Mouse (Mus musculus) spleen, adult 12 weeks (tissue): ENCODE results near the gene 4930447C04Rik.

Source experiments
- DNase-seq: peaks from one replicate; pipeline ENCODE4 v3.0.0; 2022; ENCODE audit warnings: low spot score

The 4930447C04Rik gene

GRCm38 (mm10) chr12:72837302-72837701, 103.3 kb downstream of the 4930447C04Rik start:
- DNase-seq, result no peak

GRCm38 (mm10) chr12:72835518-72836015, 105.0 kb downstream of the 4930447C04Rik start:
- no peak for DNase-seq

GRCm38 (mm10) chr12:72834773-72835517, 105.6 kb downstream of the 4930447C04Rik start:
- no peak for DNase-seq

GRCm38 (mm10) chr12:72831711-72832432, 108.7 kb downstream of the 4930447C04Rik start:
- no peak for DNase-seq
